Mouse (Mus musculus) intestine, postnatal 0 days (tissue): ENCODE results near the gene Ms4a6b. TPM values are rescaled to one million over a fixed set of nuclear protein-coding genes. Genes with fewer than 3 reads are reported as not detected.
"Not testable (repeated sequence)": the region's sequence is repeated elsewhere in the genome, so short reads cannot be mapped to it uniquely, and the experiment has no call there.

Experiments
- ATAC-seq: fragments of 200-750 bp; cut with Nextera tagmentation; 2 replicates; pipeline ENCODE4 v1.8.0; 2017; ENCODE audit warnings: mild to moderate bottlenecking, moderate TSS enrichment, moderate library complexity
- H3K27ac ChIP-seq: fragments of 300-500 bp; sonication (generic); 2 replicates; pipeline ENCODE4 v1.5.1; 2014; ENCODE audit warnings: mild to moderate bottlenecking, low read depth, low read length, moderate library complexity
- H3K27me3 ChIP-seq: fragments of 300-500 bp; sonication (generic); replicated peaks from 2 replicates; pipeline ENCODE4 v1.6.1; 2014; ENCODE audit warnings: low read length, mixed read lengths; ENCODE audit not compliant: control insufficient read depth, insufficient read depth
- H3K36me3 ChIP-seq: fragments of 300-500 bp; sonication (generic); 2 replicates; pipeline ENCODE4 v1.6.1; 2014; ENCODE audit warnings: mild to moderate bottlenecking, moderate library complexity; ENCODE audit not compliant: control insufficient read depth, insufficient read depth
- H3K4me1 ChIP-seq: fragments of 300-500 bp; sonication (generic); replicated peaks from 2 replicates; pipeline ENCODE4 v1.6.1; 2014; ENCODE audit warnings: antibody characterized with exemption, low read length, mixed read lengths; ENCODE audit not compliant: control insufficient read depth, insufficient read depth
- H3K4me2 ChIP-seq: fragments of 300-500 bp; sonication (generic); replicated peaks from 2 replicates; pipeline ENCODE4 v1.6.1; 2014; ENCODE audit warnings: low read depth, mild to moderate bottlenecking, moderate library complexity
- H3K4me3 ChIP-seq: fragments of 300-500 bp; sonication (generic); 2 replicates; pipeline ENCODE4 v1.5.1; 2014; ENCODE audit warnings: low read depth, low read length
- H3K9ac ChIP-seq: fragments of 300-500 bp; sonication (generic); 2 replicates; pipeline ENCODE4 v1.6.1; 2014; ENCODE audit warnings: mild to moderate bottlenecking, low read depth, low read length
- H3K9me3 ChIP-seq: fragments of 300-500 bp; sonication (generic); 2 replicates; pipeline ENCODE4 v1.6.1; 2016; ENCODE audit warnings: mixed run types; ENCODE audit not compliant: control insufficient read depth
- CTCF ChIP-seq: sonication (generic); IDR thresholded peaks from 2 replicates; pipeline ENCODE4 v1.5.1; 2016; ENCODE audit warnings: low read depth, mild to moderate bottlenecking, control low read depth, antibody characterized with exemption, moderate library complexity
- WGBS: fragments of 180-500 bp; shearing (Covaris S2); extraction: QIAGEN DNeasy Blood & Tissue Kit; methylation state at CpG from one replicate; pipeline ENCODE4 v1.1.7; 2014; 5-methylcytosine and 5-hydroxymethylcytosine counted together
- polyA plus RNA-seq: library from polyadenylated mRNA; unstranded; fragments of >200 nt; fragmentation: Nextera tagmentation; extraction: Ambion mirVana; gene quantifications from 2 replicates; pipeline ENCODE4 v1.2.1, GENCODE M21; 2015

Gene Ms4a6b
- 4.9 and 5.3 TPM in 2 replicates for polyA plus RNA-seq

DNA sequence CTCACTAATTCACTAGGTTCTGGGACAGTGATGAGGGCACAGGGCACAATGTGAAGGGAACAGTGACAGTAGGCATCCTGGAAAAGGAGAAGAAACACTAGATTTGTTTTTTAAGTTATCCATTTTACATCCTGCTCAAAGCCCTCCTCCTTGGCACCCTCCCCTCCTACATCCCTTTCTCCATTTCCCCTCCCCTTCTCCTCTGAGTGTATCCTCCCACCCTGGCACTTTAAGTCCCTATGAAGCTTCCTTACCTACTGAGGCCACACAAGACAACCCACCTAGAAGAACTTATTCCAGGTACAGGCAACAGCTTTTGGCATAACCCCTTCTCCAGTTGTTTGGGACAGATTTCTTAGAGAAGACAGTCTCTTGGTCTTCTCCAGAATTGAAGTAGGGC is at the start of gene Ms4a6b:
Gene Ms4a6b (plus strand): TSS at position 267 of the 400 bp plus-strand sequence.
- H3K27ac ChIP-seq, result no peak within 1 kb of the TSS
- ATAC-seq, result no peak
- H3K4me3 ChIP-seq, result no peak within 1 kb of the TSS
- H3K27me3 ChIP-seq, result no peaks in the 10 kb centered on the region
- H3K4me1 ChIP-seq, result no peaks in the 10 kb centered on the region
- TF ChIP-seq CTCF, result no peak
- H3K9ac ChIP-seq, result no peak within 1 kb of the TSS
- no peaks in the 10 kb centered on the region for H3K36me3 ChIP-seq
- no peaks in the 10 kb centered on the region for H3K9me3 ChIP-seq
- H3K4me2 ChIP-seq, result no peak within 1 kb of the TSS

GRCm38 (mm10) chr19:11468361-11468760 is 48.0 kb upstream of the Ms4a6b start:
- not testable (repeated sequence) for H3K36me3 ChIP-seq, H3K27me3 ChIP-seq, H3K4me1 ChIP-seq, H3K4me2 ChIP-seq, H3K9ac ChIP-seq, H3K9me3 ChIP-seq, H3K4me3 ChIP-seq, H3K27ac ChIP-seq, ATAC-seq
- 64% methylated on average over 1 of the region's 1 CpGs for WGBS

GRCm38 (mm10) chr19:11469215-11469614 is 47.1 kb upstream of the Ms4a6b start, which contains the start of gene Ms4a6c:
Gene Ms4a6c (plus strand): TSS chr19:11469366.
- not testable (repeated sequence) for H3K4me3 ChIP-seq, ATAC-seq, H3K4me2 ChIP-seq, H3K9ac ChIP-seq, H3K27ac ChIP-seq, H3K4me1 ChIP-seq, H3K36me3 ChIP-seq, H3K27me3 ChIP-seq, H3K9me3 ChIP-seq
- 85% methylated on average over 4 of the region's 4 CpGs for WGBS

DNA sequence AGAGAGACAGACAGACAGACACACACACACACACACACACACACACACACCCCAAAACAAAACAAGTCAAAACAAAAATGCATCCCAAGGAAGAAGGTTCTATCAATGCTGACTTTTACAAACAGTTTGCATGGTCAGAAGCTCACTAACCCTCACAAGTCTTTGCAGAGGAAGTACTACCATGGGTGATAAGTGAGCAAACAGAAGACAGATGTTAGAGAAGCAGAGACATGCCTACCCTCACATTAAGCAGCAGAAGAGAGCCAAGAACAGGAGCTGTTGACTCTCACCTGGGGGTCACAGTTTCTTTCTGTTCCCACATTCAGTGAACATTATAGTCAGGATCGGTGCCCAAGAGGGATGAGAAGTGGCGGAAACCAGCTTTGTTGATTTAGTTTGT is 36.6 kb upstream of the Ms4a6b start:
- H3K9me3 ChIP-seq, result no peaks in the 10 kb centered on the region
- no peak overlapping the region for H3K4me2 ChIP-seq
- H3K27ac ChIP-seq, result no peak overlapping the region
- 88% methylated on average over 2 of the region's 2 CpGs for WGBS
- H3K4me3 ChIP-seq, result no peak overlapping the region
- H3K36me3 ChIP-seq, result no peaks in the 10 kb centered on the region
- no peak for TF ChIP-seq CTCF
- H3K9ac ChIP-seq, result no peak overlapping the region
- no peaks in the 10 kb centered on the region for H3K27me3 ChIP-seq
- no peaks in the 10 kb centered on the region for H3K4me1 ChIP-seq
- no peak for ATAC-seq

DNA sequence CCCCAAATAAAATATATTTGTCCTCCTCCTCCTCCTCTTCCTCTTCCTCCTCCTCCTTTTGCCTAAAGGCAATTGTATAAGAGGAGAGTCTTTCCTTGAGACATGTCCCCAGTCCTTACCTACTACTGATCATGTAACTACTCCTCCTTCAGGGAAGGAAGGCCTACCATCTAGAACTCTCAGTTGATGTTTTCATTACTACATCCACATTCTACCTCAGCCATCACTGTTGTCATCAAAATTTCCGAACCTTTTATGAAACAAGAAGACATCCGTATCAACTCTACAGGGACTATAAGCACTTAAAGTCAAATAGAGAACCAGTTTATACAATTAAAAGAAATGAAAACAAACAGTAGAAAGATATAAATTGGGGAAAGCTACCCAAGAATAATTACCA is 33.6 kb upstream of the Ms4a6b start:
- H3K9ac ChIP-seq, result no peak overlapping the region
- 84% methylated on average over 2 of the region's 2 CpGs for WGBS
- H3K4me1 ChIP-seq, result no peaks in the 10 kb centered on the region
- H3K27ac ChIP-seq, result no peak overlapping the region
- H3K4me3 ChIP-seq, result no peak overlapping the region
- TF ChIP-seq CTCF, result no peak
- H3K36me3 ChIP-seq, result no peaks in the 10 kb centered on the region
- no peak overlapping the region for H3K4me2 ChIP-seq
- no peak for ATAC-seq
- no peaks in the 10 kb centered on the region for H3K9me3 ChIP-seq
- H3K27me3 ChIP-seq, result no peaks in the 10 kb centered on the region

GRCm38 (mm10) chr19:11483941-11484340 is 32.4 kb upstream of the Ms4a6b start:
- 63% methylated on average over 4 of the region's 4 CpGs for WGBS
- H3K9ac ChIP-seq, result no peak overlapping the region

DNA sequence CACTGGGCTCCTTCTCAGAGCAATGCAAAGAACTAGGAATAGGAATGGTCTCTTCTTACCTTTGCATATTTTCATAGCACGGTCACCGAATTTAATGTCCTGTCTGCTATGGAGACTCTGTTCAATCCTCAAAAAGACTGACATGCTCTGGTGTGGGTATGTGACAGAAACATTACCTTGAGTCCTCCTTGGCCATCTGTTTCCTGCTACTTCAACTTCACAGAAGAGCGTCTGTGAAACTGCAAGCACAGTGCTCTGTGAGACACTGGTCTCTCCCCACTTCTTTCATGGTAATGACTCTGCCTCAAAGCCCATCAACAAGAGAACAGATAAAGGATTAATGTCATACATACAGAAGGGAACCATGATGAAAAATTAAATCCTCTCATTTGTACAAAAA is 31.9 kb upstream of the Ms4a6b start:
- no peak for TF ChIP-seq CTCF
- no peak for ATAC-seq
- Histone ChIP-seq H3K36me3 (no peaks in the 10 kb centered on the region), H3K9ac (no peak overlapping the region), H3K27ac (no peak overlapping the region), H3K27me3 (no peaks in the 10 kb centered on the region), H3K4me2 (no peak overlapping the region), H3K4me1 (no peaks in the 10 kb centered on the region), H3K4me3 (no peak overlapping the region), H3K9me3 (no peaks in the 10 kb centered on the region)
- 65% methylated on average over 3 of the region's 3 CpGs for WGBS

More at GRCm38 (mm10) chr19:11483941-11484340, 32.4 kb upstream of the Ms4a6b start:
- H3K4me2 ChIP-seq, result no peak overlapping the region
- H3K27me3 ChIP-seq, result no peaks in the 10 kb centered on the region
- no peak overlapping the region for H3K27ac ChIP-seq
- no peak for TF ChIP-seq CTCF
- no peak overlapping the region for H3K4me3 ChIP-seq
- no peaks in the 10 kb centered on the region for H3K4me1 ChIP-seq
- H3K36me3 ChIP-seq, result no peaks in the 10 kb centered on the region
- H3K9me3 ChIP-seq, result no peaks in the 10 kb centered on the region
- ATAC-seq, result no peak
